Mouse (Mus musculus) lung, postnatal 0 days (tissue): ENCODE measurements at regions not wholly inside any gene's neighbourhood (a gene's known extent, or its start where the extent isn't known, plus 50 kb on each side); places are given as distances from the start of the nearest gene placed in this dataset.

ENCODE experiments used
- CTCF ChIP-seq: IDR thresholded peaks from 2 replicates; pipeline ENCODE4 v1.5.1; 2016; ENCODE audit warnings: antibody characterized with exemption, mild to moderate bottlenecking
- EP300 ChIP-seq: IDR thresholded peaks from 2 replicates; pipeline ENCODE4 v1.6.1; 2016; ENCODE audit warnings: antibody characterized with exemption, mild to moderate bottlenecking, control low read depth

DNA sequence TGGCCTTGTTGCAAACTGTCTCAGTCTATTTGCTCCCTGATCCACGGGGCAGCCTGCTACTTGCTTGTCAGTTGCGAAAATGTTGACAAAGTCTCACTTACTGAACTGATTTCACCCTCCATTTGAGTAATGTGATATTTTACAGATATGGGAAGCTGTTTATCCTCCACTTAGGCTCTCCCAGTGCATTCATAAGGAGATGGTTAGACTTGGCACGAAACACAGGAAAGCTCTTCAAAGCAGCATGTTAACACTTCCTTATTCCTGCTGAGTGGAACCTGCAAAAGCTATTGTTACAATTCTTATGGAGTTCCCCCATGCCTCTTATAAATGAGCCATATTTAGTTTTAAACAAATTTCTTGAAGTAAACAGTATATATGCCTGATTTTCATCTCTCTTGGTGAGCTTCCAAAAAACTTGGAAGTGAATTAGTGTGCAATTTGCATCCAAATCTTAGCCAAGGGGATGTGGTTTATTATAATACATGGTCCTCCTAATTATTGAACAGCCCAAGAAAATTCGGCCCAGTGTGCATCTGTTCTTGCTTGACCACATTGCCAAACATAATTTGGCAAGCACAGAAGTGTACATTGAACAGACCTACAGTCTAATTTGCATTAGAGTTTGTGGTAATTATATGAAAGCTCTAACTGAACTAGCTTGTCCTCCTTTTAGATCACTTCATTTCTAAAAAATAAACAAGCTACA, 80.3 kb upstream of the Dph6 start:
- TF ChIP-seq CTCF (no peak), EP300 (no peak)
